In genomic region chr12:51089324-51089723, GRCm38 (mm10) we compare ENCODE assay signal across 18 mouse cellular contexts.
"Had no signal": no experiment of that assay in that cellular context is flagged by ENCODE, and none has a peak within 500 bp of the region (broad histone marks: within the 10 kb centered on the region; RNA-seq: fewer than 3 reads in every experiment).

No protein-coding gene starts in this region.

- DNase-seq: lung, embryonic 14.5 days; lung, postnatal 10 days; lung, postnatal 4 days; midbrain, embryonic 14.5 days; retina, postnatal 1 day; right cerebral cortex, adult 18-20 months; right cerebral cortex, postnatal 25 days; right cerebral cortex, postnatal 4 days; spleen, adult 18-20 months; thymus, adult 18-20 months; thymus, postnatal 14 days; thymus, postnatal 36 days had no signal

- H3K27ac ChIP-seq: midbrain, embryonic 10.5 days; midbrain, embryonic 12.5 days; neural tube, embryonic 13.5 days; neural tube, embryonic 15.5 days had no signal

- H3K36me3 ChIP-seq: midbrain, embryonic 10.5 days; midbrain, embryonic 12.5 days; neural tube, embryonic 13.5 days; neural tube, embryonic 15.5 days had no signal

- ATAC-seq: midbrain, embryonic 16.5 days had no signal

- H3K4me3 ChIP-seq: midbrain, embryonic 10.5 days; midbrain, embryonic 12.5 days; myocyte; neural tube, embryonic 13.5 days; neural tube, embryonic 15.5 days had no signal

- H3K4me1 ChIP-seq: midbrain, embryonic 12.5 days; neural tube, embryonic 13.5 days; neural tube, embryonic 15.5 days had no signal

- H3K27me3 ChIP-seq: neural tube, embryonic 13.5 days; neural tube, embryonic 15.5 days had no signal

- H3K4me2 ChIP-seq: lung, embryonic 14.5 days; midbrain, embryonic 12.5 days; neural tube, embryonic 13.5 days; neural tube, embryonic 15.5 days had no signal

- H3K9me3 ChIP-seq: midbrain, embryonic 10.5 days; midbrain, embryonic 12.5 days; neural tube, embryonic 13.5 days; neural tube, embryonic 15.5 days had no signal

- H3K9ac ChIP-seq: lung, embryonic 14.5 days; midbrain, embryonic 12.5 days; neural tube, embryonic 13.5 days; neural tube, embryonic 15.5 days had no signal
